Mouse (Mus musculus): ENCODE measurements around the gene Zc3h12a. TPM values are rescaled to one million over a fixed set of nuclear protein-coding genes. Genes with fewer than 3 reads are reported as not detected.
A peak's percentile ranks its signal among the peaks of the same experiment; 100 is the strongest.

Zc3h12a gene
- total and polyA plus RNA-seq, 3 experiments: 1.0 to 3.8 (median 1.2) TPM

DNA sequence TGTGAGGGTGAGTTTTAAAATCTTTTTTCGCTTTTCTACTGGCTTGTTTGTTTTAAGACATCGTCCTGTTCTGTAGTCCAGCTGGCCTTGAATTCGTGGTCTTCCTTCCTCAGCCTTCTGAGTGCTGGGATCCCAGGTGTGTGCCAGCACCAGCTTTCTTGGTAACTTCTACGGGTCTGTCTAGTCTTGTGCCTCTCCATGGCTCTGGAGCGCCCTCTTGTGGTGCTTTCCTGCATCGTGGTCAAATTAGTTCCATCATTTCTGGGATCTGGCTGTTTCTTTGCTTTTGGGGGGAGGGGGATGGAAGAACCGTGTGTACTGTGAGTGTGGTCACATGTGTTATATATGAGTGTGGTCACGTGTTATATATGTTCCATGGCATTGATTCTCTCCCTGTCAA, 28.2 kb downstream of the Zc3h12a start:
- Histone ChIP-seq H3K4me1 (ENCODE audit: insufficient read depth, low read depth, low read length) (peaks cover 7% of the 10 kb centered on the region), H3K4me3 (ENCODE audit: low read depth, low read length) (no peak overlapping the region), H3K27me3 (ENCODE audit: insufficient read depth, low read length) (no peaks in the 10 kb centered on the region), H3K9me3 (replicated peaks) (no peaks in the 10 kb centered on the region), H3K36me3 (replicated peaks) (peaks cover 88% of the 10 kb centered on the region)
- ATAC-seq (ENCODE audit: extremely low read depth, insufficient number of reproducible peaks, low FRiP score, poor library complexity, severe bottlenecking) (peak; percentile 45; the same call in 1 of the 2 replicates), DNase-seq (ENCODE audit: low spot score) (peak; percentile 74)
- TF ChIP-seq CTCF (IDR thresholded peaks at IDR 0.05; ENCODE audit: low read depth, low read length): peak; percentile 86
- no peak for TF ChIP-seq POLR2AphosphoS5 (IDR thresholded peaks at IDR 0.05; ENCODE audit: insufficient replicate concordance, low read depth, low read length)
- TF ChIP-seq GATA2 (IDR thresholded peaks at IDR 0.05; ENCODE audit: borderline replicate concordance, low read depth, low read length): no peak

DNA sequence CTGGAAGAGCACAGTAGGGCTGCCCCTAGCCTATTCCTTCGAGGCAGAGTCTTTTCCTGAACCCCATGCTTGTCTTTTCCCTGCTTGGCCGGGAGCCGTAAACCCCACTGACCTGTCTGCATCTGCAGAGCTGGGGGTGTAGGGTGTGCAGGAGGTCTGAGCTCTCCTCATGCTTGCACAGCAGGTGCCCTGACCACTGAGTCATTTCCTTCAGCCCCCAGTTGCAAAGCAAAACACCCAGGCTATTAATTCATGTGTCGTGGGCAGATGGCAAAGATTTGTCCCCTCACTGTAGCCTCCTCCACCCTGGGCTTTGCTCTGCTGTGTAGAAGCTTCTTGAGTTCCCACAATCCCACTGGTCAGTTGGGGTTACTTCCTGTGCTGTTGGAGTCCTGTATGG, 30.2 kb downstream of the Zc3h12a start:
- ATAC-seq (ENCODE audit: extremely low read depth, insufficient number of reproducible peaks, low FRiP score, poor library complexity, severe bottlenecking): no peak
- Histone ChIP-seq H3K9me3 (replicated peaks) (no peaks in the 10 kb centered on the region), H3K4me3 (ENCODE audit: low read depth, low read length) (no peak overlapping the region), H3K36me3 (replicated peaks) (peaks cover 87% of the 10 kb centered on the region), H3K4me1 (ENCODE audit: insufficient read depth, low read depth, low read length) (peaks cover 10% of the 10 kb centered on the region), H3K27me3 (ENCODE audit: insufficient read depth, low read length) (no peaks in the 10 kb centered on the region)
- DNase-seq (ENCODE audit: low spot score): no peak
- TF ChIP-seq GATA2 (IDR thresholded peaks at IDR 0.05; ENCODE audit: borderline replicate concordance, low read depth, low read length): no peak
- no peak for TF ChIP-seq POLR2AphosphoS5 (IDR thresholded peaks at IDR 0.05; ENCODE audit: insufficient replicate concordance, low read depth, low read length)
- TF ChIP-seq CTCF (IDR thresholded peaks at IDR 0.05; ENCODE audit: low read depth, low read length): no peak
- no peak for TF ChIP-seq TAL1 (conservative IDR thresholded peaks at IDR 0.05; ENCODE audit: low read depth, low read length)
- no peak for TF ChIP-seq GATA1 (IDR thresholded peaks at IDR 0.05; ENCODE audit: borderline replicate concordance, low read length)

DNA sequence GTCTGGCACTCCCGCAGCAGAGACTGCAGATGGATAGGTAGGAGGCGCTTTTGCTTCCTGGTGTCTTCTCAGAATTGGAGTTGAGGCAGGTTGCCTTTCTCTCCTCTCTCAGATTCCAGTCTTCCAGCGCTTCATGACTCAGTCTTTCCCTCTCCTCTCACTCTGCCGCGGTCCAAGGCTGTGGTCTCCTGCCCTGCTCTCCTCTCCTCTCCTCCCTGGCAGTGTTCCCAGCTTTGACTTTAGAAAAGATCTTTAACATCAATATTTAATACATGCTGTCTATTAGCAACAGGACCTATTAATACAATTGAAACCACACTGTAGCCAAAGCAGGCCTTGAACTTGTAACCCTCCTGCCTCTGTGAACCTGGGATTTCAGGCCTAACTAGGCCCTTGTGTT, 31.6 kb downstream of the Zc3h12a start:
- H3K36me3 ChIP-seq (replicated peaks): peaks cover 86% of the 10 kb centered on the region
- H3K4me1 ChIP-seq (ENCODE audit: insufficient read depth, low read depth, low read length): peaks cover 10% of the 10 kb centered on the region
- TF ChIP-seq GATA2 (IDR thresholded peaks at IDR 0.05; ENCODE audit: borderline replicate concordance, low read depth, low read length) (no peak), CTCF (IDR thresholded peaks at IDR 0.05; ENCODE audit: low read depth, low read length) (no peak), POLR2AphosphoS5 (IDR thresholded peaks at IDR 0.05; ENCODE audit: insufficient replicate concordance, low read depth, low read length) (no peak), GATA1 (IDR thresholded peaks at IDR 0.05; ENCODE audit: borderline replicate concordance, low read length) (no peak), TAL1 (conservative IDR thresholded peaks at IDR 0.05; ENCODE audit: low read depth, low read length) (no peak)
- H3K9me3 ChIP-seq (replicated peaks): peaks cover 4% of the 10 kb centered on the region
- no peak for ATAC-seq (ENCODE audit: extremely low read depth, insufficient number of reproducible peaks, low FRiP score, poor library complexity, severe bottlenecking)
- no peak for DNase-seq (ENCODE audit: low spot score)
- no peak overlapping the region for H3K4me3 ChIP-seq (ENCODE audit: low read depth, low read length)
- H3K27me3 ChIP-seq (ENCODE audit: insufficient read depth, low read length): no peaks in the 10 kb centered on the region

DNA sequence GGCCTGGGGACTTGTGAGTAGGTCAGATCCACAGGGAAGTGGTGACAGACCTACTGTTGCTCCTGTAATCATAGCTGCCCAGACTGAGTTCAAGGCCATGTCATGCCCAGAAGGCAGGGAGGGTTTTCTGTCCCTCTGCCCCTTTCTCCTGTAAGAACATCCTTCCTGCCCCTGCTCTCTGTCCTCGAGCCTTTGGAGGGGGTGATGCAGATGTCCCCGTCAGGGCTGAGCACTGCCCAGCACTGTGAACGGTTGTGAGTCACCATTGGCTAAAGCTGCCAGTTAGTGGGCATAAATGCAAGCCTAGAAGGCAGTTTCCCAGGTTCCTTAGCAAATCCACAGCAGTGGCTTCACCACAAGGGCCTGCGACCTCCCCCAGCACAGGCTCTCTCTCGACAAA, 34.6 kb downstream of the Zc3h12a start:
- no peaks in the 10 kb centered on the region for H3K27me3 ChIP-seq (ENCODE audit: insufficient read depth, low read length)
- no peak for ATAC-seq (ENCODE audit: extremely low read depth, insufficient number of reproducible peaks, low FRiP score, poor library complexity, severe bottlenecking)
- H3K4me1 ChIP-seq (ENCODE audit: insufficient read depth, low read depth, low read length): peaks cover 6% of the 10 kb centered on the region
- no peak for DNase-seq (ENCODE audit: low spot score)
- no peak overlapping the region for H3K4me3 ChIP-seq (ENCODE audit: low read depth, low read length)
- TF ChIP-seq POLR2AphosphoS5 (IDR thresholded peaks at IDR 0.05; ENCODE audit: insufficient replicate concordance, low read depth, low read length): no peak
- no peak for TF ChIP-seq CTCF (IDR thresholded peaks at IDR 0.05; ENCODE audit: low read depth, low read length)
- no peak for TF ChIP-seq GATA1 (IDR thresholded peaks at IDR 0.05; ENCODE audit: borderline replicate concordance, low read length)
- no peak for TF ChIP-seq TAL1 (conservative IDR thresholded peaks at IDR 0.05; ENCODE audit: low read depth, low read length)
- no peak for TF ChIP-seq GATA2 (IDR thresholded peaks at IDR 0.05; ENCODE audit: borderline replicate concordance, low read depth, low read length)
- peaks cover 92% of the 10 kb centered on the region for H3K36me3 ChIP-seq (replicated peaks)
- H3K9me3 ChIP-seq (replicated peaks): peaks cover 4% of the 10 kb centered on the region

DNA sequence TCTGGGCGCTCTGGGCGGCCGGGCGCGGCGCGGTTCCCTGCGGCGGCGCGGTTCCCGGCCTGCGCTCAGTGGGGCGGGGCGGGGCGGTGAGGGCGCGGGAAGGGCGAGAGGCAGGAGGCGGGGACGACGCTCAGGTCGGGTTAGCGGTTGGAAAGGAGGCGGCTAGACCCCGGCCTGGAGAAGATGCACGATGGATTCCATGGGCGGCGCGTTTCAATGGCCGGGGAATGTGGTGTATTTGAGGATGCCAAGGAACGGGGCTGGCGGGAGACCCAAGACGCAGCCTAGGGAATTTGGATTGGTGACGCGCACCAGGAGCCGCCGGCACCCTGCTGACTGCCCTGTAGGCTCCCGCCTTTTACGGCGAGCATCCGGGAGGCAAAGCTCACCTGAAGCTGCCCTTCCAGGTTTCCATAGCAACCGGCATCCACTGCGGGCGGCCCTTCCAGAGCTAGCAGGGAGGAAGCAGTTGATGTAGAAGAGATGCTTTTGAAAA, 42.2 kb downstream of the Zc3h12a start:
- Histone ChIP-seq H3K4me1 (ENCODE audit: insufficient read depth, low read depth, low read length) (peaks cover 34% of the 10 kb centered on the region), H3K27me3 (ENCODE audit: insufficient read depth, low read length) (no peaks in the 10 kb centered on the region), H3K9me3 (replicated peaks) (no peaks in the 10 kb centered on the region), H3K4me3 (ENCODE audit: low read depth, low read length) (peak overlapping the region; percentile 91), H3K36me3 (replicated peaks) (peaks cover 61% of the 10 kb centered on the region)
- DNase-seq (ENCODE audit: low spot score) (peak; percentile 60), ATAC-seq (ENCODE audit: extremely low read depth, insufficient number of reproducible peaks, low FRiP score, poor library complexity, severe bottlenecking) (peak; percentile 66)
- TF ChIP-seq GATA1 (IDR thresholded peaks at IDR 0.05; ENCODE audit: borderline replicate concordance, low read length): no peak

DNA sequence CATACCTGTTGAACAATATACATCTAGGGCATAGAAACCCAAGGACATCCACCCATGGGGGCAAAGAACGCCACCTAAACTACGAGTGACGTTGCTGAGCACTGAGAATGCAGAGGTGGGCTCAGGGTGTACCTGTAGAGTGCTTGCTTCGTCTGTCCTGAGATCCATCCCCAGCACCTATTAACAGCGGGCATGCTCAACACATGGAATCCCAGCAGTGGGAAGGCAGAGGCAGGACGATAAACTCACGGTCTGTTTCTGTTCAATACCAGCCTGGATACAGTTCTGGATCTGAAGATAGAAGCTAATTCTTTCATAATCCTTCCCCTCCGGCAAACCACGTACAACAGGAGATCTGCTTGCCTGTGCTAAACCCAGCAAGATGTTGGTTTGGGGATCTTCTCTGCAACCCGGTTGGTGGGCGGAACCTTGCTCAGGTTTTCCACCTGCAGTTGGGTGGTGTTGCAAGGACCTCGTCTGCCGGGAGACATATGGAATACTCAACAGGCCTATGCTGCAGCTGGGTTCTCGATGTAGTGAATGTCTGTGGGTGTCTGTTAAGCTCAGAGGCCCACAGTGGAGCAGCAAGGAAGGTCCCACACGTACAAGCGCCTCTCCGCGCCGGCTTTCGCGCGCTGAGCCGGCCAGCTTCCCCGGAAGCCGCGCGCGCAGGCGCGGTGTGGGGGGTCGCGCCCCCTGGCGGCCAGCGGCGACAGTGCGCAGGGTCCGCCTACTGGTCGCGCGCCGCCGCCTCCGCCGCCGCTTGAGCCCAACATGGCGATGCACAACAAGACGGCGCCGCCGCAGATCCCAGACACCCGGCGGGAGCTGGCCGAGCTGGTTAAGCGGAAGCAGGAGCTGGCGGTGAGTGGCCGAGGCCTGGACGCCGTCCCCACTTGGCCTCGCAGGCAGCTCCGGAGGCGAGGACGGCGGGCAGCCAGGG, 43.0 kb downstream of the Zc3h12a start, which contains the start of gene Meaf6:
Gene Meaf6 (plus strand): TSS at position 732 of the 943 bp plus-strand sequence.
- ATAC-seq (ENCODE audit: extremely low read depth, insufficient number of reproducible peaks, low FRiP score, poor library complexity, severe bottlenecking) (peak; percentile 62), DNase-seq (ENCODE audit: low spot score) (peak; percentile 90)
- no peaks in the 10 kb centered on the region for H3K9me3 ChIP-seq (replicated peaks)
- peaks cover 34% of the 10 kb centered on the region for H3K4me1 ChIP-seq (ENCODE audit: insufficient read depth, low read depth, low read length)
- no peaks in the 10 kb centered on the region for H3K27me3 ChIP-seq (ENCODE audit: insufficient read depth, low read length)
- H3K36me3 ChIP-seq (replicated peaks): peaks cover 54% of the 10 kb centered on the region
- no peak for TF ChIP-seq GATA2 (IDR thresholded peaks at IDR 0.05; ENCODE audit: borderline replicate concordance, low read depth, low read length)
- peak; percentile 89 for TF ChIP-seq CTCF (IDR thresholded peaks at IDR 0.05; ENCODE audit: low read depth, low read length)
- H3K4me3 ChIP-seq (ENCODE audit: low read depth, low read length): peak within 1 kb of the TSS; percentile 91
